Mouse (Mus musculus) brown adipose tissue, adult 24 weeks (tissue): ENCODE results near the gene Cyp3a13. TPM values are rescaled to one million over a fixed set of nuclear protein-coding genes. Genes with fewer than 3 reads are reported as not detected.

Experiments used
- polyA plus RNA-seq: library from polyadenylated mRNA; stranded (reverse); fragments of >200 nt; gene quantifications from 2 replicates; pipeline ENCODE4 v1.2.4, GENCODE M21; 2012; ENCODE audit not compliant: missing spikeins, insufficient read depth, insufficient read length

The Cyp3a13 gene
- polyA plus RNA-seq, 1 experiment: not detected

Other genes starting within 250 kb of the Cyp3a13 start
- gene Agfg2, start 236.9 kb downstream of the Cyp3a13 start, polyA plus RNA-seq: 16.2 and 17.6 TPM in 2 replicates
- gene Nyap1, start 180.0 kb downstream of the Cyp3a13 start, polyA plus RNA-seq: not detected in 2 replicates
- 21.4 and 24.0 TPM in 2 replicates for gene Tsc22d4, start 175.9 kb downstream of the Cyp3a13 start, polyA plus RNA-seq
- gene Ppp1r35, start 142.8 kb downstream of the Cyp3a13 start, polyA plus RNA-seq: 15.1 and 15.4 TPM in 2 replicates
- gene Mepce, start 134.0 kb downstream of the Cyp3a13 start, polyA plus RNA-seq: 14.3 and 21.2 TPM in 2 replicates
- 2.9 and 4.9 TPM in 2 replicates for gene Zcwpw1, start 133.8 kb downstream of the Cyp3a13 start, polyA plus RNA-seq
- gene Pilra, start 85.3 kb downstream of the Cyp3a13 start, polyA plus RNA-seq: 1.3 TPM in 1 of 2 replicates, not detected in the other
- 1.0 and 1.4 TPM in 2 replicates for gene Pilrb1, start 63.5 kb downstream of the Cyp3a13 start, polyA plus RNA-seq
- 2.5 and 5.5 TPM in 2 replicates for gene Pilrb2, start 49.8 kb downstream of the Cyp3a13 start, polyA plus RNA-seq
- 0.24 TPM in 1 of 2 replicates, not detected in the other for gene Gjc3, start 41.5 kb upstream of the Cyp3a13 start, polyA plus RNA-seq
- 2.9 TPM in 1 of 2 replicates, not detected in the other for gene Azgp1, start 59.9 kb upstream of the Cyp3a13 start, polyA plus RNA-seq
- gene Smok3a, start 99.6 kb upstream of the Cyp3a13 start, polyA plus RNA-seq: not detected in 2 replicates
- gene Smok3b, start 99.8 kb upstream of the Cyp3a13 start, polyA plus RNA-seq: not detected in 2 replicates
- gene Smok3c, start 131.6 kb upstream of the Cyp3a13 start, polyA plus RNA-seq: not detected in 2 replicates
- 7.2 and 9.4 TPM in 2 replicates for gene Zkscan1, start 163.5 kb upstream of the Cyp3a13 start, polyA plus RNA-seq
- gene Zscan21, start 195.3 kb upstream of the Cyp3a13 start, polyA plus RNA-seq: 7.5 and 10.5 TPM in 2 replicates
- gene Zfp113, start 234.1 kb upstream of the Cyp3a13 start, polyA plus RNA-seq: 6.6 and 6.8 TPM in 2 replicates
- 150 and 170 TPM in 2 replicates for gene Cops6, start 239.5 kb upstream of the Cyp3a13 start, polyA plus RNA-seq